Mouse (Mus musculus) olfactory bulb, adult 2 months (tissue): ENCODE data around the gene Sub1.

Experiments used
- CTCF ChIP-seq: fragments of 200-500 bp; IDR thresholded peaks from 2 replicates; pipeline ENCODE4 v1.5.1; 2012; ENCODE audit warnings: low read depth, mild to moderate bottlenecking, low read length, moderate library complexity; ENCODE audit not compliant: insufficient read depth
- POLR2A ChIP-seq: fragments of 200-500 bp; IDR thresholded peaks from 2 replicates; pipeline ENCODE4 v1.6.1; 2012; ENCODE audit warnings: mild to moderate bottlenecking, low read depth, low read length, moderate library complexity; ENCODE audit not compliant: insufficient read depth

DNA sequence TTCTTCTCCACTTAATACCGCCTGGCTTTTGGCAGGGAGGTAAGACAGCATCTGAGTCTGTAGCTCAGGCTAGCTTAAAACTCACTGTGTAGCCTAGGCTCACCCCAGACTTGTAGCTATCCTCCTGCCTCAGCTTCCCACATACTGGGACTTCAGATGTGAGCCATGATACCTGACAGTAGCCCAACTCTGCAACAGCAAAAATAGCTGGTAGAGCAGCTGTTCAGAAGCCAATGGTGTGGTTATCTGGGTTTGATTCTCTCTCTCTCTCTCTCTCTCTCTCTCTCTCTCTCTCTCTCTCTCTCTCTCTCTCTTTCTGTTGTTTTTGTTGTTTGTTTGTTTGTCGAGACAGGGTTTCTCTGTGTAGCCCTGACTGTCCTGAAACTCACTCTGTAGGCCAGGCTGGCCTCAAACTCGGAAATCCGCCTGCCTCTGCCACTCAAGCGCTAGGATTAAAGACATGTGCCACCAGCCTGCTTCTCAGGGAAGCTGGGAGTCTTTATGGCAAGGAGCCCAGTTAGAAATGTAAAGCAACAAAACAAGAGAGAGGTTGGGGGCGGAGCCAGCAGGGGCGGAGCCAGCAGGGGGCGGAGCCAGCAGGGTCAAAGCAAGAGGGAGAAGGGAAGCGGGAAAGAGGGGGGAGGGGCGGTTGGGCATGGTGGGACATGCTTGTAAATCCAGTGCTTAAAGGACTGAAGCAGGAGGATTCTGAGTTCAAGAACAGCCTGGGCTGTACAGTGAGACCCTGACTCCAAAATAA lies 41.3 kb upstream of the Sub1 start:
- TF ChIP-seq CTCF, result no peak
- TF ChIP-seq POLR2A, result no peak
